Mouse (Mus musculus) MEL (cell line): ENCODE data around the gene Cir1.

Source experiments
- CTCF ChIP-seq, 3 experiments: IDR thresholded peaks in 2 of 3; conservative IDR thresholded peaks in 1 of 3; 2 replicates each; pipeline ENCODE4 v1.5.1; 2011 to 2012; ENCODE audit warnings: low read length in 3 of 3, low read depth in 2 of 3, mild to moderate bottlenecking in 2 of 3, improper control_type of control experiment in 1 of 3, inconsistent platforms in 1 of 3, mixed read lengths in 1 of 3, moderate library complexity in 1 of 3; ENCODE audit not compliant: control insufficient read depth in 1 of 3, insufficient read depth in 1 of 3, poor library complexity in 1 of 3, severe bottlenecking in 1 of 3
- MYC ChIP-seq: IDR thresholded peaks from 2 replicates; pipeline ENCODE4 v1.6.1; 2011; ENCODE audit warnings: low read depth, mild to moderate bottlenecking, low read length, improper control_type of control experiment, moderate library complexity
- POLR2AphosphoS2 ChIP-seq: IDR thresholded peaks from 2 replicates; pipeline ENCODE4 v1.6.1; 2011; ENCODE audit warnings: low read length, improper control_type of control experiment
- POLR2AphosphoS5 ChIP-seq: IDR thresholded peaks from 2 replicates; pipeline ENCODE4 v1.6.1; 2012; ENCODE audit warnings: low read depth, borderline replicate concordance, mild to moderate bottlenecking, inconsistent platforms, low read length, moderate library complexity, mixed read lengths

- TF ChIP-seq CTCF (IDR thresholded peaks at IDR 0.05 in 2 of 3, conservative IDR thresholded peaks at IDR 0.05 in 1 of 3; ENCODE audit: control insufficient read depth in 1 of 3, insufficient read depth in 1 of 3, low read depth in 2 of 3, low read length in 3 of 3, poor library complexity in 1 of 3, severe bottlenecking in 1 of 3) (no peak), POLR2AphosphoS5 (no peak), MYC (no peak), POLR2AphosphoS2 (no peak)
Measured at GRCm38 (mm10) chr2:73357004-73357403, 44.5 kb upstream of the Cir1 start.
